Mouse (Mus musculus): ENCODE measurements around the gene Zpr1. TPM values are rescaled to one million over a fixed set of nuclear protein-coding genes. Genes with fewer than 3 reads are reported as not detected.

Gene Zpr1
- polyA plus RNA-seq, 1 experiment from 2014 or later: 33.0 TPM

- Histone ChIP-seq H3K27me3 (ENCODE audit: control insufficient read depth, insufficient read depth, low read length) (peaks cover 6% of the 10 kb centered on the region), H3K9ac (ENCODE audit: low read length) (peak overlapping the region; percentile 67), H3K4me2 (ENCODE audit: low read length) (peak overlapping the region; percentile 88), H3K27ac (replicated peaks in 1 of 2; ENCODE audit: control insufficient read depth in 1 of 2, insufficient read depth in 1 of 2, low read depth in 2 of 2, low read length in 2 of 2) (no peak overlapping the region), H3K4me1 (ENCODE audit: control insufficient read depth in 2 of 2, insufficient read depth in 2 of 2, low read length in 2 of 2) (peaks cover 6 to 9% of the 10 kb centered on the region in 2 experiments; a peak in 3 of 4 replicates), H3K9me3 (ENCODE audit: control insufficient read depth, low read length) (no peaks in the 10 kb centered on the region), H3K4me3 (ENCODE audit: control insufficient read depth in 1 of 2, insufficient read depth in 1 of 2, low read depth in 1 of 2, low read length in 2 of 2) (peak overlapping the region; percentile 42 to 44), H3K36me3 (ENCODE audit: control insufficient read depth, insufficient read depth, low read length) (no peaks in the 10 kb centered on the region)
- ATAC-seq (ENCODE audit: insufficient number of reproducible peaks, insufficient read depth, low FRiP score, low read depth): no peak
- 25% methylated on average over 13 of the region's 13 CpGs for WGBS
These were observed 42.4 kb upstream of the Zpr1 start for GRCm38 (mm10) chr9:46230450-46230975.

GRCm38 (mm10) chr9:46235196-46235595, 37.7 kb upstream of the Zpr1 start:
- no peak overlapping the region for H3K4me2 ChIP-seq (ENCODE audit: low read length)

GRCm38 (mm10) chr9:46235596-46235648, 37.4 kb upstream of the Zpr1 start, which contains the start of gene Apoc3:
Apoc3 (minus strand) TSS chr9:46235636.
- peaks cover 6% of the 10 kb centered on the region for H3K27me3 ChIP-seq (ENCODE audit: control insufficient read depth, insufficient read depth, low read length)

More at GRCm38 (mm10) chr9:46235196-46235595, 37.7 kb upstream of the Zpr1 start:
- H3K27me3 ChIP-seq (ENCODE audit: control insufficient read depth, insufficient read depth, low read length): peaks cover 6% of the 10 kb centered on the region
- no peaks in the 10 kb centered on the region for H3K36me3 ChIP-seq (ENCODE audit: control insufficient read depth, insufficient read depth, low read length)
- no peak overlapping the region for H3K9ac ChIP-seq (ENCODE audit: low read length)
- H3K4me3 ChIP-seq (ENCODE audit: control insufficient read depth in 1 of 2, insufficient read depth in 1 of 2, low read depth in 1 of 2, low read length in 2 of 2): no peak overlapping the region
- 83% methylated on average over 6 of the region's 6 CpGs for WGBS
- ATAC-seq (ENCODE audit: insufficient number of reproducible peaks, insufficient read depth, low FRiP score, low read depth): no peak
- peaks cover 4 to 5% of the 10 kb centered on the region in 2 experiments; a peak in 3 of 4 replicates for H3K4me1 ChIP-seq (ENCODE audit: control insufficient read depth in 2 of 2, insufficient read depth in 2 of 2, low read length in 2 of 2)
- H3K27ac ChIP-seq (replicated peaks in 1 of 2; ENCODE audit: control insufficient read depth in 1 of 2, insufficient read depth in 1 of 2, low read depth in 2 of 2, low read length in 2 of 2): no peak overlapping the region
- H3K9me3 ChIP-seq (ENCODE audit: control insufficient read depth, low read length): no peaks in the 10 kb centered on the region

GRCm38 (mm10) chr9:46235649-46236048, 37.2 kb upstream of the Zpr1 start:
- Histone ChIP-seq H3K4me3 (ENCODE audit: control insufficient read depth in 1 of 2, insufficient read depth in 1 of 2, low read depth in 1 of 2, low read length in 2 of 2) (no peak overlapping the region), H3K27me3 (ENCODE audit: control insufficient read depth, insufficient read depth, low read length) (peaks cover 5% of the 10 kb centered on the region), H3K4me1 (ENCODE audit: control insufficient read depth in 2 of 2, insufficient read depth in 2 of 2, low read length in 2 of 2) (peaks cover 0 to under 1% of the 10 kb centered on the region in 2 experiments; a peak in 1 of 4 replicates), H3K9ac (ENCODE audit: low read length) (no peak overlapping the region), H3K36me3 (ENCODE audit: control insufficient read depth, insufficient read depth, low read length) (no peaks in the 10 kb centered on the region), H3K9me3 (ENCODE audit: control insufficient read depth, low read length) (no peaks in the 10 kb centered on the region), H3K4me2 (ENCODE audit: low read length) (no peak overlapping the region), H3K27ac (replicated peaks in 1 of 2; ENCODE audit: control insufficient read depth in 1 of 2, insufficient read depth in 1 of 2, low read depth in 2 of 2, low read length in 2 of 2) (no peak overlapping the region)
- ATAC-seq (ENCODE audit: insufficient number of reproducible peaks, insufficient read depth, low FRiP score, low read depth): no peak
- WGBS: 57% methylated on average over 4 of the region's 4 CpGs

More at GRCm38 (mm10) chr9:46235596-46235648, 37.4 kb upstream of the Zpr1 start, which contains the start of gene Apoc3:
- Histone ChIP-seq H3K36me3 (ENCODE audit: control insufficient read depth, insufficient read depth, low read length) (no peaks in the 10 kb centered on the region), H3K4me2 (ENCODE audit: low read length) (no peak within 1 kb of the TSS), H3K4me3 (ENCODE audit: control insufficient read depth in 1 of 2, insufficient read depth in 1 of 2, low read depth in 1 of 2, low read length in 2 of 2) (no peak within 1 kb of the TSS), H3K9me3 (ENCODE audit: control insufficient read depth, low read length) (no peaks in the 10 kb centered on the region), H3K27ac (replicated peaks in 1 of 2; ENCODE audit: control insufficient read depth in 1 of 2, insufficient read depth in 1 of 2, low read depth in 2 of 2, low read length in 2 of 2) (no peak within 1 kb of the TSS), H3K9ac (ENCODE audit: low read length) (no peak within 1 kb of the TSS), H3K4me1 (ENCODE audit: control insufficient read depth in 2 of 2, insufficient read depth in 2 of 2, low read length in 2 of 2) (peaks cover 1 to 3% of the 10 kb centered on the region in 2 experiments; a peak in 3 of 4 replicates)
- no peak for ATAC-seq (ENCODE audit: insufficient number of reproducible peaks, insufficient read depth, low FRiP score, low read depth)

- Histone ChIP-seq H3K27me3 (ENCODE audit: control insufficient read depth, insufficient read depth, low read length) (no peaks in the 10 kb centered on the region), H3K9me3 (ENCODE audit: control insufficient read depth, low read length) (no peaks in the 10 kb centered on the region), H3K4me3 (ENCODE audit: control insufficient read depth in 1 of 2, insufficient read depth in 1 of 2, low read depth in 1 of 2, low read length in 2 of 2) (no peak overlapping the region), H3K36me3 (ENCODE audit: control insufficient read depth, insufficient read depth, low read length) (no peaks in the 10 kb centered on the region), H3K9ac (ENCODE audit: low read length) (no peak overlapping the region), H3K4me1 (ENCODE audit: control insufficient read depth in 2 of 2, insufficient read depth in 2 of 2, low read length in 2 of 2) (peaks cover 6 to 10% of the 10 kb centered on the region in 2 experiments; a peak in 3 of 4 replicates), H3K27ac (replicated peaks in 1 of 2; ENCODE audit: control insufficient read depth in 1 of 2, insufficient read depth in 1 of 2, low read depth in 2 of 2, low read length in 2 of 2) (no peak overlapping the region), H3K4me2 (ENCODE audit: low read length) (no peak overlapping the region)
- ATAC-seq (ENCODE audit: insufficient number of reproducible peaks, insufficient read depth, low FRiP score, low read depth): no peak
- 79% methylated on average over 7 of the region's 7 CpGs for WGBS
These were observed 34.0 kb upstream of the Zpr1 start for GRCm38 (mm10) chr9:46238850-46239249.

GRCm38 (mm10) chr9:46240526-46241153, 32.2 kb upstream of the Zpr1 start, which contains the start of gene Apoa4:
Apoa4 (plus strand) TSS chr9:46240696.
- 61% methylated on average over 7 of the region's 7 CpGs for WGBS
- H3K27ac ChIP-seq (replicated peaks in 1 of 2; ENCODE audit: control insufficient read depth in 1 of 2, insufficient read depth in 1 of 2, low read depth in 2 of 2, low read length in 2 of 2): no peak within 1 kb of the TSS

GRCm38 (mm10) chr9:46241818-46242217, 31.0 kb upstream of the Zpr1 start:
- no peaks in the 10 kb centered on the region for H3K36me3 ChIP-seq (ENCODE audit: control insufficient read depth, insufficient read depth, low read length)
- H3K9ac ChIP-seq (ENCODE audit: low read length): no peak overlapping the region
- H3K4me3 ChIP-seq (ENCODE audit: control insufficient read depth in 1 of 2, insufficient read depth in 1 of 2, low read depth in 1 of 2, low read length in 2 of 2): no peak overlapping the region
- no peak for ATAC-seq (ENCODE audit: insufficient number of reproducible peaks, insufficient read depth, low FRiP score, low read depth)
- no peak overlapping the region for H3K4me2 ChIP-seq (ENCODE audit: low read length)
- no peak overlapping the region for H3K27ac ChIP-seq (replicated peaks in 1 of 2; ENCODE audit: control insufficient read depth in 1 of 2, insufficient read depth in 1 of 2, low read depth in 2 of 2, low read length in 2 of 2)
- H3K9me3 ChIP-seq (ENCODE audit: control insufficient read depth, low read length): no peaks in the 10 kb centered on the region
- no peaks in the 10 kb centered on the region for H3K27me3 ChIP-seq (ENCODE audit: control insufficient read depth, insufficient read depth, low read length)
- peaks cover 6 to 11% of the 10 kb centered on the region in 2 experiments; a peak in 3 of 4 replicates for H3K4me1 ChIP-seq (ENCODE audit: control insufficient read depth in 2 of 2, insufficient read depth in 2 of 2, low read length in 2 of 2)
- WGBS: 71% methylated on average over 2 of the region's 2 CpGs

More at GRCm38 (mm10) chr9:46240526-46241153, 32.2 kb upstream of the Zpr1 start, which contains the start of gene Apoa4:
- no peak within 1 kb of the TSS for H3K9ac ChIP-seq (ENCODE audit: low read length)
- H3K27me3 ChIP-seq (ENCODE audit: control insufficient read depth, insufficient read depth, low read length): no peaks in the 10 kb centered on the region
- peaks cover 6 to 11% of the 10 kb centered on the region in 2 experiments; a peak in 3 of 4 replicates for H3K4me1 ChIP-seq (ENCODE audit: control insufficient read depth in 2 of 2, insufficient read depth in 2 of 2, low read length in 2 of 2)
- no peak within 1 kb of the TSS for H3K4me3 ChIP-seq (ENCODE audit: control insufficient read depth in 1 of 2, insufficient read depth in 1 of 2, low read depth in 1 of 2, low read length in 2 of 2)
- H3K9me3 ChIP-seq (ENCODE audit: control insufficient read depth, low read length): no peaks in the 10 kb centered on the region
- no peaks in the 10 kb centered on the region for H3K36me3 ChIP-seq (ENCODE audit: control insufficient read depth, insufficient read depth, low read length)
- no peak within 1 kb of the TSS for H3K4me2 ChIP-seq (ENCODE audit: low read length)
- ATAC-seq (ENCODE audit: insufficient number of reproducible peaks, insufficient read depth, low FRiP score, low read depth): no peak

- peaks cover 6 to 11% of the 10 kb centered on the region in 2 experiments; a peak in 3 of 4 replicates for H3K4me1 ChIP-seq (ENCODE audit: control insufficient read depth in 2 of 2, insufficient read depth in 2 of 2, low read length in 2 of 2)
- ATAC-seq (ENCODE audit: insufficient number of reproducible peaks, insufficient read depth, low FRiP score, low read depth): no peak
- 0 out of 2 replicates have a peak overlapping the region, but pooled peaks have one; percentile 6 for H3K9ac ChIP-seq (ENCODE audit: low read length)
- H3K27ac ChIP-seq (replicated peaks in 1 of 2; ENCODE audit: control insufficient read depth in 1 of 2, insufficient read depth in 1 of 2, low read depth in 2 of 2, low read length in 2 of 2): no peak overlapping the region
- no peaks in the 10 kb centered on the region for H3K9me3 ChIP-seq (ENCODE audit: control insufficient read depth, low read length)
- H3K27me3 ChIP-seq (ENCODE audit: control insufficient read depth, insufficient read depth, low read length): no peaks in the 10 kb centered on the region
- H3K36me3 ChIP-seq (ENCODE audit: control insufficient read depth, insufficient read depth, low read length): no peaks in the 10 kb centered on the region
- 64% methylated on average over 4 of the region's 4 CpGs for WGBS
- no peak overlapping the region; the same call in 1 of the 2 replicates for H3K4me2 ChIP-seq (ENCODE audit: low read length)
- H3K4me3 ChIP-seq (ENCODE audit: control insufficient read depth in 1 of 2, insufficient read depth in 1 of 2, low read depth in 1 of 2, low read length in 2 of 2): no peak overlapping the region
These were observed 29.7 kb upstream of the Zpr1 start for GRCm38 (mm10) chr9:46243122-46243521.

Data from heart, embryonic 14.5 days (tissue).